Mouse (Mus musculus): ENCODE data around the gene Ms4a15. TPM values are rescaled to one million over a fixed set of nuclear protein-coding genes. Genes with fewer than 3 reads are reported as not detected.

The Ms4a15 gene
- total RNA-seq (2021), result not detected

- DNase-seq, result no peak
Measured at GRCm38 (mm10) chr19:10993150-10993549, at the start of gene Ms4a15. TSS of gene Ms4a15 (minus strand) at chr19:10993250.

- DNase-seq, result no peak
Measured at GRCm38 (mm10) chr19:11037570-11037969, 44.5 kb upstream of the Ms4a15 start.

- no peak for DNase-seq
Measured at GRCm38 (mm10) chr19:11022382-11022781, 29.3 kb upstream of the Ms4a15 start.

GRCm38 (mm10) chr19:11017891-11018290 is 24.8 kb upstream of the Ms4a15 start, which contains the start of gene Ms4a18:
TSS of gene Ms4a18 (minus strand) at chr19:11018031.
- DNase-seq, result no peak

- DNase-seq, result no peak
Measured at GRCm38 (mm10) chr19:11017251-11017650, 24.2 kb upstream of the Ms4a15 start.

GRCm38 (mm10) chr19:11015998-11016397 is 22.9 kb upstream of the Ms4a15 start:
- DNase-seq, result no peak

- no peak for DNase-seq
Measured at GRCm38 (mm10) chr19:11015468-11015867, 22.4 kb upstream of the Ms4a15 start.

GRCm38 (mm10) chr19:10991911-10992310 is 1.1 kb downstream of the Ms4a15 start:
- DNase-seq, result no peak

- no peak for DNase-seq
Measured at GRCm38 (mm10) chr19:10990751-10991150, 2.3 kb downstream of the Ms4a15 start.

- no peak for DNase-seq
Measured at GRCm38 (mm10) chr19:10988563-10988962, 4.5 kb downstream of the Ms4a15 start.

GRCm38 (mm10) chr19:10985889-10986288 is 7.2 kb downstream of the Ms4a15 start:
- DNase-seq, result no peak

GRCm38 (mm10) chr19:10984551-10984950 is 8.5 kb downstream of the Ms4a15 start:
- no peak for DNase-seq

GRCm38 (mm10) chr19:10983146-10983545 is 9.9 kb downstream of the Ms4a15 start:
- DNase-seq, result peak; percentile 60

GRCm38 (mm10) chr19:10980210-10980609 is 12.8 kb downstream of the Ms4a15 start:
- DNase-seq, result no peak

- peak; percentile 87 for DNase-seq
Measured at GRCm38 (mm10) chr19:10979184-10980168, 13.6 kb downstream of the Ms4a15 start.

GRCm38 (mm10) chr19:10976318-10976717 is 16.7 kb downstream of the Ms4a15 start:
- peak; percentile 52 for DNase-seq

- no peak for DNase-seq
Measured at GRCm38 (mm10) chr19:10975187-10975586, 17.9 kb downstream of the Ms4a15 start.

GRCm38 (mm10) chr19:10974238-10974865 is 18.7 kb downstream of the Ms4a15 start, which contains the start of gene Ms4a10:
TSS of gene Ms4a10 (minus strand) at chr19:10974670.
- DNase-seq, result no peak

GRCm38 (mm10) chr19:10973187-10973586 is 19.9 kb downstream of the Ms4a15 start:
- no peak for DNase-seq

- no peak for DNase-seq
Measured at GRCm38 (mm10) chr19:10972660-10973059, 20.4 kb downstream of the Ms4a15 start.

GRCm38 (mm10) chr19:10970457-10970856 is 22.6 kb downstream of the Ms4a15 start:
- DNase-seq, result no peak

- DNase-seq, result no peak
Measured at GRCm38 (mm10) chr19:10968578-10968977, 24.5 kb downstream of the Ms4a15 start.

- DNase-seq, result no peak
Measured at GRCm38 (mm10) chr19:10965721-10966120, 27.3 kb downstream of the Ms4a15 start.

Measured in heart, postnatal 4 days (tissue).